Mouse (Mus musculus): ENCODE measurements at regions not wholly inside any gene's neighbourhood (a gene's known extent, or its start where the extent isn't known, plus 50 kb on each side); places are given as distances from the start of the nearest gene placed in this dataset.
"Not testable (repeated sequence)": the region's sequence is repeated elsewhere in the genome, so short reads cannot be mapped to it uniquely, and the experiment has no call there.

DNA sequence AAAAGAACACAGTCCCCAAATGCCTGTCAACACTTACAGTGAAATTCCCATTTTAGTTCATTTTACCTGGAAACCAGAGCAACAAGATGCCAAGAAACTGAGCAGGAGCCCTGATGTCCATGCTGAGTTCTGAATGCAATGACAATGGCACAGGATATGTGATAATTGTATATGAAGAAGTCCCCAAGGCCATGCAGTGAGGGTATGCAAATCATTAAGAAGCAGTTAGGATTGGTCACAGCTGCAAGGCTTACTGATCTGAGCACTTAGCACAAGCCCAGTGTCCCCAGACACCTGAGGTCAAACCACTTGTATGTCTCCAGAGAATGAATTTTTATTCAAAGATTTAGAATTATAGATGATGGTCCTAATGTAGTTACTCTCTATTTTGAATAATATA is 419.0 kb upstream of the Tacstd2 start:
- not testable (repeated sequence) for H3K9ac ChIP-seq (ENCODE audit: low read depth, poor library complexity, severe bottlenecking); H3K27ac ChIP-seq (ENCODE audit: insufficient read depth, low read length); H3K9me3 ChIP-seq (replicated peaks; ENCODE audit: control insufficient read depth, insufficient read depth, low read length, poor library complexity, severe bottlenecking); H3K4me1 ChIP-seq (ENCODE audit: control insufficient read depth, insufficient read depth, low read length); H3K4me3 ChIP-seq (ENCODE audit: low read depth, low read length); H3K27me3 ChIP-seq (ENCODE audit: control insufficient read depth, insufficient read depth, low read length, poor library complexity, severe bottlenecking); H3K36me3 ChIP-seq (ENCODE audit: control insufficient read depth, insufficient read depth, low read length, poor library complexity, severe bottlenecking)

GRCm38 (mm10) chr6:67931499-67931898 is 395.9 kb upstream of the Tacstd2 start:
- peak; percentile 71; the same call in 1 of the 2 replicates for TF ChIP-seq EP300 (IDR thresholded peaks at IDR 0.05; ENCODE audit: insufficient read depth, low read depth, low read length)
- H3K4me3 ChIP-seq (ENCODE audit: low read depth, low read length); H3K27me3 ChIP-seq (ENCODE audit: control insufficient read depth, insufficient read depth, low read length, poor library complexity, severe bottlenecking); H3K36me3 ChIP-seq (ENCODE audit: control insufficient read depth, insufficient read depth, low read length, poor library complexity, severe bottlenecking); H3K4me1 ChIP-seq (ENCODE audit: control insufficient read depth, insufficient read depth, low read length); H3K9me3 ChIP-seq (replicated peaks; ENCODE audit: control insufficient read depth, insufficient read depth, low read length, poor library complexity, severe bottlenecking); H3K27ac ChIP-seq (ENCODE audit: insufficient read depth, low read length); H3K9ac ChIP-seq (ENCODE audit: low read depth, poor library complexity, severe bottlenecking): not testable (repeated sequence)

- Histone ChIP-seq H3K4me3 (ENCODE audit: low read depth, low read length) (no peak overlapping the region), H3K27ac (ENCODE audit: insufficient read depth, low read length) (no peak overlapping the region), H3K9me3 (replicated peaks; ENCODE audit: control insufficient read depth, insufficient read depth, low read length, poor library complexity, severe bottlenecking) (no peaks in the 10 kb centered on the region), H3K4me1 (ENCODE audit: control insufficient read depth, insufficient read depth, low read length) (no peaks in the 10 kb centered on the region), H3K9ac (ENCODE audit: low read depth, poor library complexity, severe bottlenecking) (no peak overlapping the region), H3K36me3 (ENCODE audit: control insufficient read depth, insufficient read depth, low read length, poor library complexity, severe bottlenecking) (no peaks in the 10 kb centered on the region), H3K27me3 (ENCODE audit: control insufficient read depth, insufficient read depth, low read length, poor library complexity, severe bottlenecking) (no peaks in the 10 kb centered on the region)
- no peak for TF ChIP-seq EP300 (IDR thresholded peaks at IDR 0.05; ENCODE audit: insufficient read depth, low read depth, low read length)
- TF ChIP-seq CTCF (IDR thresholded peaks at IDR 0.05; ENCODE audit: low read depth, low read length) = no peak
- no peak for TF ChIP-seq POLR2A (IDR thresholded peaks at IDR 0.05; ENCODE audit: insufficient read depth, low read length)
Measured at GRCm38 (mm10) chr6:67922537-67922936, 386.9 kb upstream of the Tacstd2 start.

DNA sequence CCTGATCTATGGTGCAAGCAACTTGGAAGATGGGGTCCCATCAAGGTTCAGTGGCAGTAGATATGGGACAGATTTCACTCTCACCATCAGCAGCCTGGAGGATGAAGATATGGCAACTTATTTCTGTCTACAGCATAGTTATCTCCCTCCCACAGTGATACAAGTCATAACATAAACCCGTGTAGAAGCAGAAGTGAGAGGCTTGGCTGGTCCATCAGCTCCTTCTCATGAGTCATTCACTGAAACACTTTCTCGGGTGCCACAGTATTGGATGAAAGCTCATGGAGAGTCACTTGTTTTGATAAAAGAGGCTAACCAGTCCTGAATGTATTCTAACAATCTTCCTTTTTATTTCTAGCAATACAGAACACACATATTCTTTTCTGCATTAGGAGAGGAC is 378.3 kb upstream of the Tacstd2 start:
- H3K4me3 ChIP-seq (ENCODE audit: low read depth, low read length) = no peak overlapping the region
- H3K4me1 ChIP-seq (ENCODE audit: control insufficient read depth, insufficient read depth, low read length) = no peaks in the 10 kb centered on the region
- H3K27ac ChIP-seq (ENCODE audit: insufficient read depth, low read length) = no peak overlapping the region
- H3K9me3 ChIP-seq (replicated peaks; ENCODE audit: control insufficient read depth, insufficient read depth, low read length, poor library complexity, severe bottlenecking) = no peaks in the 10 kb centered on the region
- TF ChIP-seq CTCF (IDR thresholded peaks at IDR 0.05; ENCODE audit: low read depth, low read length) (no peak), EP300 (IDR thresholded peaks at IDR 0.05; ENCODE audit: insufficient read depth, low read depth, low read length) (no peak), POLR2A (IDR thresholded peaks at IDR 0.05; ENCODE audit: insufficient read depth, low read length) (no peak)
- no peaks in the 10 kb centered on the region for H3K36me3 ChIP-seq (ENCODE audit: control insufficient read depth, insufficient read depth, low read length, poor library complexity, severe bottlenecking)
- no peak overlapping the region for H3K9ac ChIP-seq (ENCODE audit: low read depth, poor library complexity, severe bottlenecking)
- H3K27me3 ChIP-seq (ENCODE audit: control insufficient read depth, insufficient read depth, low read length, poor library complexity, severe bottlenecking) = no peaks in the 10 kb centered on the region

DNA sequence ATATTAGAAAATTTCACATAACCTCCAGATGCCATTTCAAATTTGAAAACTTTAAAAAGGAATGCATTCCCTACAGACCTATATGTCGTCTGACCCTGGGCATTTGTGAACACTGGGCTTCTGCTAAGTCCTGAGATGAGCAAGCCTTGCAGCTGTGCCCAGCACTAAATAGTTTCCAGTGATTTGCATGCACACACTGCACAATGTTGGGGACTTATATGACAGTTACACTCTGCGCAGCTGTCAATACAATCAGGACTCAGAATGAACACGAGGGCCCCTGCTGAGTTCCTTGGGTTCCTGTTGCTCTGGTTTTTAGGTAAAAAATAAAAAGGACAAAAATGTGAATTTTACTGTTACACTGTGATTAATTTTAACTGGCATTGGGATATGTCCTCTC is 377.7 kb upstream of the Tacstd2 start:
- no peaks in the 10 kb centered on the region for H3K27me3 ChIP-seq (ENCODE audit: control insufficient read depth, insufficient read depth, low read length, poor library complexity, severe bottlenecking)
- H3K4me3 ChIP-seq (ENCODE audit: low read depth, low read length) = no peak overlapping the region
- H3K27ac ChIP-seq (ENCODE audit: insufficient read depth, low read length) = no peak overlapping the region
- H3K4me1 ChIP-seq (ENCODE audit: control insufficient read depth, insufficient read depth, low read length) = no peaks in the 10 kb centered on the region
- H3K9ac ChIP-seq (ENCODE audit: low read depth, poor library complexity, severe bottlenecking) = no peak overlapping the region
- H3K36me3 ChIP-seq (ENCODE audit: control insufficient read depth, insufficient read depth, low read length, poor library complexity, severe bottlenecking) = no peaks in the 10 kb centered on the region
- TF ChIP-seq POLR2A (IDR thresholded peaks at IDR 0.05; ENCODE audit: insufficient read depth, low read length) = no peak
- TF ChIP-seq EP300 (IDR thresholded peaks at IDR 0.05; ENCODE audit: insufficient read depth, low read depth, low read length) = no peak
- TF ChIP-seq CTCF (IDR thresholded peaks at IDR 0.05; ENCODE audit: low read depth, low read length) = no peak
- H3K9me3 ChIP-seq (replicated peaks; ENCODE audit: control insufficient read depth, insufficient read depth, low read length, poor library complexity, severe bottlenecking) = no peaks in the 10 kb centered on the region

DNA sequence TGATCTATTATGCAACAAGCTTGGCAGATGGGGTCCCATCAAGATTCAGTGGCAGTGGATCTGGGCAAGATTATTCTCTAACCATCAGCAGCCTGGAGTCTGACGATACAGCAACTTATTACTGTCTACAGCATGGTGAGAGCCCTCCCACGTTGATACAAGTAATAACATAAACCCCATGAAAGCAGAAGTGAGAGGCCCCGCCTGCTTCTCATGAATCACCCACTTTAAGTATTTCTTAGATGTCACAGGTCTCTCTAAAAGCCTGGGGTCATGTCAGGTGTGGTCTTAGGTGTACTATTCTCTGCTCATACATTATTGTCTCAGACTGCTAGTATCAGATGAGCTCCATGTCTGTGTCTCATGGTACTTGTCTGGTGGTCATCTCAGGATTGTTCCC is 360.9 kb upstream of the Tacstd2 start:
- Histone ChIP-seq H3K4me3 (ENCODE audit: low read depth, low read length) (no peak overlapping the region), H3K9me3 (replicated peaks; ENCODE audit: control insufficient read depth, insufficient read depth, low read length, poor library complexity, severe bottlenecking) (no peaks in the 10 kb centered on the region), H3K27ac (ENCODE audit: insufficient read depth, low read length) (no peak overlapping the region), H3K9ac (ENCODE audit: low read depth, poor library complexity, severe bottlenecking) (no peak overlapping the region), H3K4me1 (ENCODE audit: control insufficient read depth, insufficient read depth, low read length) (no peaks in the 10 kb centered on the region), H3K36me3 (ENCODE audit: control insufficient read depth, insufficient read depth, low read length, poor library complexity, severe bottlenecking) (no peaks in the 10 kb centered on the region), H3K27me3 (ENCODE audit: control insufficient read depth, insufficient read depth, low read length, poor library complexity, severe bottlenecking) (no peaks in the 10 kb centered on the region)
- TF ChIP-seq POLR2A (IDR thresholded peaks at IDR 0.05; ENCODE audit: insufficient read depth, low read length) (no peak), CTCF (IDR thresholded peaks at IDR 0.05; ENCODE audit: low read depth, low read length) (no peak), EP300 (IDR thresholded peaks at IDR 0.05; ENCODE audit: insufficient read depth, low read depth, low read length) (no peak)

DNA sequence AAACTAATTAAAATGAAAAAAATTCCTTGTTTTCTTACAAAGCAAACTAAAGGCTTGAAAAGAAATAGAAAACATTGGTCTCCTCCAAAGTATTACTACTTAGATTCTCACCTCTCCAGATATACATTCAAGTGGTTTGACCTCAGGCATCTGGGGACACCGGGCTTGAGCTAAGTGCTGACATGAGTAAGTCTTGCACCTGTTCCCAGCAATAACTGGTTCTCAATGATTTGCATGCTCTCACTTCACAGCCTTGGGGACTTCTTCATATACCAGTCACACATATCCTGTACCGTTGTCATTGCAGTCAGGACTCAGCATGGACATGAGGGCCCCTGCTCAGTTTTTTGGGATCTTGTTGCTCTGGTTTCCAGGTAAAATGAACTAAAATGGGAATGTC is 360.3 kb upstream of the Tacstd2 start:
- H3K27me3 ChIP-seq (ENCODE audit: control insufficient read depth, insufficient read depth, low read length, poor library complexity, severe bottlenecking) = no peaks in the 10 kb centered on the region

More for the DNA sequence above, 360.3 kb upstream of the Tacstd2 start:
- TF ChIP-seq CTCF (IDR thresholded peaks at IDR 0.05; ENCODE audit: low read depth, low read length) (no peak), POLR2A (IDR thresholded peaks at IDR 0.05; ENCODE audit: insufficient read depth, low read length) (no peak), EP300 (IDR thresholded peaks at IDR 0.05; ENCODE audit: insufficient read depth, low read depth, low read length) (no peak)
- Histone ChIP-seq H3K36me3 (ENCODE audit: control insufficient read depth, insufficient read depth, low read length, poor library complexity, severe bottlenecking) (no peaks in the 10 kb centered on the region), H3K9me3 (replicated peaks; ENCODE audit: control insufficient read depth, insufficient read depth, low read length, poor library complexity, severe bottlenecking) (no peaks in the 10 kb centered on the region), H3K4me3 (ENCODE audit: low read depth, low read length) (no peak overlapping the region), H3K27ac (ENCODE audit: insufficient read depth, low read length) (no peak overlapping the region), H3K9ac (ENCODE audit: low read depth, poor library complexity, severe bottlenecking) (no peak overlapping the region), H3K4me1 (ENCODE audit: control insufficient read depth, insufficient read depth, low read length) (no peaks in the 10 kb centered on the region)
